Mouse (Mus musculus) kidney, adult 2 months (tissue): ENCODE results near the gene Tmem9b.

Source experiments
- CTCF ChIP-seq: fragments of 200-500 bp; conservative IDR thresholded peaks from 2 replicates; pipeline ENCODE4 v1.5.1; 2011; ENCODE audit warnings: low read depth, mild to moderate bottlenecking, control low read depth, low read length, moderate library complexity, mixed read lengths; ENCODE audit not compliant: insufficient read depth, insufficient read length
- POLR2A ChIP-seq: fragments of 200-500 bp; IDR thresholded peaks from one replicate; pipeline ENCODE4 v1.6.1; 2011; ENCODE audit warnings: low read depth, low read length, control low read depth

DNA sequence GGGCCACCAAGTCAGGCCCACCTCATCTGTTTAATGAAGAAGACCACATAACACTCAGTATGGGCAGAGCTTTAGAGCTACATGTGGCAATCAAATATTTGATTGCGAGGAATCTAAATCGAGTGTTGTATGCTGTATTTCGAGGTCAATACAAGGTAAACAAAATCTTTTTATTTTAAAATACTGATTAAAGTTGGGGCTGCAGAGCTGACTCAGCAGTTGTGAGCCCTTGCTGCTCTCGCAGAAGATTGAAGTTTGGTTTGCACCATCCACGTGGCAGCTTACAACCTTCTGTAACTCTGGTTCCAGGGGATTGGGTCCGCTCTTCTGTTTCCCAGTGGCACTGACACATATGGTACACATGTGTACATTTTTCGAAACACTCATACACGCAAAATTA is 1.4 kb upstream of the Tmem9b start:
- no peak for TF ChIP-seq POLR2A
- no peak for TF ChIP-seq CTCF
